Comparison of ENCODE assay signal across 30 mouse cellular contexts in genomic region chr10:96129213-96129612, GRCm38 (mm10). TPM values are rescaled to one million over a fixed set of nuclear protein-coding genes. Genes with fewer than 3 reads are reported as not detected.
DNase-seq lines count a peak whose midpoint lies in the region; ATAC-seq and TF ChIP-seq lines count a peak whose summit lies in the region.
"Had no signal": no experiment of that assay in that cellular context is flagged by ENCODE, and none has a peak within 500 bp of the region (broad histone marks: within the 10 kb centered on the region; RNA-seq: fewer than 3 reads in every experiment).

No protein-coding gene starts in this region.

- TF ChIP-seq EP300 in liver, embryonic 14.5 days (IDR thresholded peaks at IDR 0.05; ENCODE audit: low read depth): no peak

- no peaks in the 10 kb centered on the region for H3K4me1 ChIP-seq in embryonic facial prominence, embryonic 14.5 days (ENCODE audit: control insufficient read depth, insufficient read depth, low read length)
- H3K4me1 ChIP-seq in embryonic facial prominence, embryonic 10.5 days: peaks cover 4% of the 10 kb centered on the region; the same call in 1 of the 2 replicates
- peaks cover 15% of the 10 kb centered on the region; the same call in 1 of the 2 replicates for H3K4me1 ChIP-seq in liver, embryonic 12.5 days
- H3K4me1 ChIP-seq in liver, embryonic 14.5 days (replicated peaks; ENCODE audit: control insufficient read depth in 2 of 2, insufficient read depth in 2 of 2, low read length in 1 of 2): peaks cover 0 to 10% of the 10 kb centered on the region in 2 experiments; a peak in 2 of 4 replicates
- H3K4me1 ChIP-seq: heart, embryonic 12.5 days; stomach, embryonic 15.5 days had no signal

- H3K9me3 ChIP-seq in embryonic facial prominence, embryonic 14.5 days (ENCODE audit: control insufficient read depth, low read length): no peaks in the 10 kb centered on the region
- H3K9me3 ChIP-seq in embryonic facial prominence, embryonic 10.5 days: no peaks in the 10 kb centered on the region
- no peaks in the 10 kb centered on the region for H3K9me3 ChIP-seq in liver, embryonic 12.5 days (replicated peaks)
- H3K9me3 ChIP-seq in liver, embryonic 14.5 days (ENCODE audit: control insufficient read depth, low read length): no peaks in the 10 kb centered on the region
- H3K9me3 ChIP-seq: embryonic facial prominence, embryonic 12.5 days; forebrain, embryonic 10.5 days; heart, embryonic 12.5 days; neural tube, embryonic 15.5 days; stomach, embryonic 15.5 days had no signal

- DNase-seq in embryonic facial prominence, embryonic 14.5 days (ENCODE audit: low spot score): peak; percentile 24
- DNase-seq in embryonic facial prominence, embryonic 10.5 days (ENCODE audit: low spot score): no peak
- no peak for DNase-seq in liver
- DNase-seq in liver, embryonic 14.5 days (ENCODE audit: low read depth in 3 of 3, low spot score in 3 of 3): no peak
- no peak for DNase-seq in embryo, embryonic 11 days
- DNase-seq in frontal cortex, postnatal 14 days (ENCODE audit: low spot score in 2 of 2): no peak
- DNase-seq: adrenal gland, adult 8-10 months; cerebellum, adult 2 months; cerebellum, postnatal 14 days; gastrocnemius, postnatal 10 days; kidney, adult 9 months; kidney, postnatal 10 days; lung, adult 2 months; midbrain, embryonic 14.5 days; right cerebral cortex, postnatal 25 days; thymus, postnatal 25 days had no signal

- H3K4me2 ChIP-seq in embryonic facial prominence, embryonic 14.5 days (ENCODE audit: low read depth, low read length): no peak overlapping the region
- H3K4me2 ChIP-seq in liver, embryonic 12.5 days: no peak overlapping the region
- no peak overlapping the region for H3K4me2 ChIP-seq in liver, embryonic 14.5 days (ENCODE audit: low read depth)
- no peak overlapping the region for H3K4me2 ChIP-seq in myocyte (ENCODE audit: low read depth)
- H3K4me2 ChIP-seq: embryonic facial prominence, embryonic 12.5 days; heart, embryonic 12.5 days; hindbrain, embryonic 14.5 days; neural tube, embryonic 15.5 days; stomach, embryonic 15.5 days had no signal

- H3K4me3 ChIP-seq in embryonic facial prominence, embryonic 14.5 days (ENCODE audit: low read depth, low read length): no peak overlapping the region
- H3K4me3 ChIP-seq in embryonic facial prominence, embryonic 10.5 days: no peak overlapping the region
- H3K4me3 ChIP-seq in liver, embryonic 12.5 days: no peak overlapping the region
- no peak overlapping the region for H3K4me3 ChIP-seq in liver, embryonic 14.5 days (ENCODE audit: insufficient read depth in 1 of 2, low read depth in 2 of 2, low read length in 2 of 2)
- no peak overlapping the region for H3K4me3 ChIP-seq in myocyte
- H3K4me3 ChIP-seq: embryonic facial prominence, embryonic 12.5 days; forebrain, embryonic 10.5 days; heart, embryonic 12.5 days; neural tube, embryonic 15.5 days; stomach, embryonic 15.5 days had no signal

- H3K9ac ChIP-seq in embryonic facial prominence, embryonic 14.5 days (ENCODE audit: low read depth, low read length): no peak overlapping the region
- no peak overlapping the region for H3K9ac ChIP-seq in liver, embryonic 12.5 days
- H3K9ac ChIP-seq in liver, embryonic 14.5 days (replicated peaks): no peak overlapping the region
- H3K9ac ChIP-seq: embryonic facial prominence, embryonic 12.5 days; heart, embryonic 12.5 days; hindbrain, embryonic 14.5 days; neural tube, embryonic 15.5 days; stomach, embryonic 15.5 days had no signal

- ATAC-seq in embryonic facial prominence, embryonic 14.5 days (ENCODE audit: low read depth): no peak
- ATAC-seq in liver, embryonic 12.5 days: peak; percentile 50; the same call in 1 of the 2 replicates
- peak; percentile 35; the same call in 1 of the 2 replicates for ATAC-seq in liver, embryonic 14.5 days (ENCODE audit: insufficient read depth)
- ATAC-seq: forebrain, embryonic 16.5 days; intestine, postnatal 0 days had no signal

- H3K79me2 ChIP-seq in myocyte (ENCODE audit: control insufficient read depth, insufficient read depth): no peaks in the 10 kb centered on the region

- WGBS in embryonic facial prominence, embryonic 14.5 days: 79% methylated on average over 2 of the region's 2 CpGs
- WGBS in embryonic facial prominence, embryonic 10.5 days: 85% methylated on average over 2 of the region's 2 CpGs
- 19% methylated on average over 2 of the region's 2 CpGs for WGBS in liver, embryonic 12.5 days (ENCODE audit: insufficient replicate concordance)
- 30% methylated on average over 2 of the region's 2 CpGs for WGBS in liver, embryonic 14.5 days (ENCODE audit: insufficient replicate concordance)

- TF ChIP-seq CTCF in liver, embryonic 14.5 days (IDR thresholded peaks at IDR 0.05; ENCODE audit: low read depth): no peak

- no peak overlapping the region for H3ac ChIP-seq in myocyte (ENCODE audit: control insufficient read depth, insufficient read length)

- TF ChIP-seq POLR2A in myocyte (IDR thresholded peaks at IDR 0.05; ENCODE audit: insufficient read length, low read depth): no peak

- no peaks in the 10 kb centered on the region for H3K27me3 ChIP-seq in embryonic facial prominence, embryonic 14.5 days (replicated peaks; ENCODE audit: control insufficient read depth, insufficient read depth, low read length)
- H3K27me3 ChIP-seq in embryonic facial prominence, embryonic 10.5 days (replicated peaks; ENCODE audit: low read depth, poor library complexity, severe bottlenecking): no peaks in the 10 kb centered on the region
- no peaks in the 10 kb centered on the region for H3K27me3 ChIP-seq in liver, embryonic 12.5 days (replicated peaks)
- no peaks in the 10 kb centered on the region for H3K27me3 ChIP-seq in liver, embryonic 14.5 days (ENCODE audit: control insufficient read depth, insufficient read depth, low read length)
- no peaks in the 10 kb centered on the region for H3K27me3 ChIP-seq in myocyte (ENCODE audit: control insufficient read depth, insufficient read depth, insufficient read length)
- H3K27me3 ChIP-seq: embryonic facial prominence, embryonic 12.5 days; heart, embryonic 12.5 days; neural tube, embryonic 15.5 days; stomach, embryonic 15.5 days had no signal

- H3K36me3 ChIP-seq in embryonic facial prominence, embryonic 14.5 days (ENCODE audit: control insufficient read depth, insufficient read depth, low read length): no peaks in the 10 kb centered on the region
- H3K36me3 ChIP-seq in embryonic facial prominence, embryonic 10.5 days (replicated peaks): no peaks in the 10 kb centered on the region
- H3K36me3 ChIP-seq in liver, embryonic 12.5 days: no peaks in the 10 kb centered on the region
- H3K36me3 ChIP-seq in liver, embryonic 14.5 days (replicated peaks; ENCODE audit: control insufficient read depth, insufficient read depth, low read depth): no peaks in the 10 kb centered on the region
- H3K36me3 ChIP-seq in myocyte (ENCODE audit: control insufficient read depth, insufficient read depth): no peaks in the 10 kb centered on the region
- H3K36me3 ChIP-seq: embryonic facial prominence, embryonic 12.5 days; forebrain, embryonic 10.5 days; G1E; heart, embryonic 12.5 days; neural tube, embryonic 15.5 days; stomach, embryonic 15.5 days had no signal

- H3K27ac ChIP-seq in embryonic facial prominence, embryonic 14.5 days (replicated peaks; ENCODE audit: low read depth, low read length): no peak overlapping the region
- no peak overlapping the region for H3K27ac ChIP-seq in embryonic facial prominence, embryonic 10.5 days (replicated peaks)
- no peak overlapping the region for H3K27ac ChIP-seq in liver, embryonic 12.5 days
- H3K27ac ChIP-seq in liver, embryonic 14.5 days: no peak overlapping the region
- H3K27ac ChIP-seq: embryonic facial prominence, embryonic 12.5 days; forebrain, embryonic 10.5 days; hindbrain, embryonic 14.5 days; neural tube, embryonic 15.5 days; stomach, embryonic 15.5 days had no signal

TF ChIP-seq in myocyte, 11 proteins besides CTCF, POLR2A, EP300 and RAD21:
- TF ChIP-seq CEBPB (IDR thresholded peaks at IDR 0.05; ENCODE audit: insufficient read depth, poor library complexity, severe bottlenecking): no peak
- peak; percentile 59 for TF ChIP-seq TCF3 (IDR thresholded peaks at IDR 0.05; ENCODE audit: insufficient read length, low read depth)
- no peak for TF ChIP-seq USF1 (IDR thresholded peaks at IDR 0.05; ENCODE audit: low read depth)
- TF ChIP-seq TCF12 (IDR thresholded peaks at IDR 0.05; ENCODE audit: insufficient read depth, poor library complexity, severe bottlenecking): peak; percentile 24
- TF ChIP-seq E2F4 (IDR thresholded peaks at IDR 0.05; ENCODE audit: insufficient read depth): no peak
- TF ChIP-seq MYOD1 (IDR thresholded peaks at IDR 0.05; ENCODE audit: control insufficient read depth in 1 of 3, insufficient read length in 2 of 3, low read depth in 2 of 3): peak in 2 of 3 experiments; percentile 85 to 89
- TF ChIP-seq MYOG (IDR thresholded peaks at IDR 0.05; ENCODE audit: control insufficient read depth in 1 of 3, insufficient read depth in 1 of 3, insufficient read length in 2 of 3, low read depth in 2 of 3): peak; percentile 28 to 93 (median 91)

RNA-seq across cellular contexts. Expression of gene Gm5426, which starts 7.2 kb away (rescaled TPM):
- polyA plus RNA-seq in embryonic facial prominence, embryonic 14.5 days (2014; fragmentation: Nextera tagmentation; extraction: Ambion mirVana): not detected in 2 replicates
- not detected in 2 replicates for polyA plus RNA-seq in embryonic facial prominence, embryonic 10.5 days (2016; fragmentation: Nextera tagmentation; extraction: Ambion mirVana)
- not detected in 2 replicates for polyA plus RNA-seq in liver, embryonic 12.5 days (2016; fragmentation: Nextera tagmentation; extraction: Ambion mirVana)
- polyA plus RNA-seq in liver, embryonic 14.5 days (2012; rRNA removed): not detected in 2 replicates
- not detected in 2 replicates for polyA plus RNA-seq in liver, embryonic 14.5 days (2014; fragmentation: Nextera tagmentation; extraction: Ambion mirVana)
- not detected for polyA plus RNA-seq in myocyte (2012; fragmentation: generic; extraction: Trizol)
- polyA plus RNA-seq: cerebellum, adult 2 months; embryonic facial prominence, embryonic 12.5 days; forebrain, embryonic 10.5 days; forebrain, embryonic 16.5 days; G1E; heart, embryonic 12.5 days; heart, postnatal 0 days; hindbrain, embryonic 14.5 days; intestine, postnatal 0 days; large intestine, adult 2 months; limb, embryonic 11.5 days; lung, adult 2 months; midbrain, embryonic 14.5 days; neural tube, embryonic 15.5 days; stomach, embryonic 15.5 days had no signal
